Mouse (Mus musculus): ENCODE results near the gene Pola1. TPM values are rescaled to one million over a fixed set of nuclear protein-coding genes. Genes with fewer than 3 reads are reported as not detected.

Pola1 gene
- polyA plus RNA-seq, 1 experiment from 2014 or later = 5.3 TPM

DNA sequence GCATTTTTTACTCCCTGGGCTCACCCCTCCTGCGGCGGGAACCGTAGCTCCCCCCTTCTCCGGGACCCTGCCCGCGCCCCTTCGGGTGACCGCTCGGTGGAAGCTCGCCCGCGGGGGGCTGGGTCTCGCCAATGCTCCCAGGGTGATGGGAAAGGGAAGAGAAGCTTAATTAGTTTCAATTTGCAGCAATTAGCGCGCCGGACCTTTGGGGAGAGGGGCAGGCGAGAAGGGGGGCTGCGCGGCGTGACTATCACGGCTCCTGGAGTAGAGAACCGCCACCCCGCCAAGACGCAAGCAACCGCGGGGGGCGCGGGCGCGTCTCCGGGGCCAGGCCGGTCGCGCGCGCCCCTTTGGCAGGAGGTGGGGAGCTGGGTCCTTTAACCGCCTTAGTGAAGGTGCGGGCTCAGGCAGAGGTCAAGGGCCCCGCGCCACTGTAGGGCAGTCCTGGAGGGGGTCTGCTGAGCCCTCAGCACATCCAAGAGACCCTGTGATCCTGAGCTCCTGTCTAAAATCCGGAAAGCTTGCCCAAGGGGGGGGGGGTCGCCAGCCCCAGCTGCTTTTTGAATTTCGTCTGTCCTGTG is 332.8 kb downstream of the Pola1 start:
- H3K4me2 ChIP-seq (ENCODE audit: low read depth, low read length) = peak overlapping the region; percentile 68
- H3K4me3 ChIP-seq (ENCODE audit: low read depth, low read length) = peak overlapping the region; percentile 39
- 16% methylated on average over 42 of the region's 43 CpGs for WGBS (ENCODE audit: insufficient replicate concordance)
- no peaks in the 10 kb centered on the region for H3K4me1 ChIP-seq (ENCODE audit: insufficient read depth)
- TF ChIP-seq CTCF (IDR thresholded peaks at IDR 0.05; ENCODE audit: low read depth) (no peak), EP300 (IDR thresholded peaks at IDR 0.05; ENCODE audit: low read depth) (no peak)
- H3K9ac ChIP-seq (replicated peaks) = no peak overlapping the region
- DNase-seq (no peak), ATAC-seq (no peak)
- no peaks in the 10 kb centered on the region for H3K9me3 ChIP-seq (ENCODE audit: low read length)
- no peaks in the 10 kb centered on the region for H3K36me3 ChIP-seq (replicated peaks; ENCODE audit: insufficient read depth, low read length)
- H3K27me3 ChIP-seq (ENCODE audit: insufficient read depth, low read length) = peaks cover 71% of the 10 kb centered on the region
- H3K27ac ChIP-seq (ENCODE audit: low read depth) = no peak overlapping the region

DNA sequence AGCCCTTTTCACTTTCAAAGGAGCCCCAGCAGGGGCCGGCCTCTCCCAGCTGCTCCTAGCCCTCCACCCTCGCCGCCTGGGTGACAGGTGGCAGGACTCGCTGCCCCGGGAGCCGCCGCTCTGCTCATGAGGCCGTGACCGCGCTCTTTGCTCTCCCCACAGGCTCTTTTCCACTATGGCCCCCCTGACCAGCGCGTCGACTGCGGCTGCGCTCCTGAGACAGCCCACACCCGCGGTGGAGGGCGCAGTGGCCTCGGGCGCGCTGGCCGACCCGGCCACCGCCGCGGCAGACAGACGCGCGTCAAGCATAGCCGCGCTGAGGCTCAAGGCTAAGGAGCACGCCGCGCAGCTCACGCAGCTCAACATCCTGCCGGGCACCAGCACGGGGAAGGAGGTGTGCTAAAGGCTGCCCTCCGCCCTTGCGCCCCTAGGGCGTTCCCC is 334.9 kb downstream of the Pola1 start:
- TF ChIP-seq EP300 (IDR thresholded peaks at IDR 0.05; ENCODE audit: low read depth) (no peak), CTCF (IDR thresholded peaks at IDR 0.05; ENCODE audit: low read depth) (no peak)
- H3K4me2 ChIP-seq (ENCODE audit: low read depth, low read length) = peak overlapping the region; percentile 53
- WGBS (ENCODE audit: insufficient replicate concordance) = 25% methylated on average over 30 of the region's 40 CpGs
- ATAC-seq (no peak), DNase-seq (no peak)
- no peaks in the 10 kb centered on the region for H3K36me3 ChIP-seq (replicated peaks; ENCODE audit: insufficient read depth, low read length)
- H3K27ac ChIP-seq (ENCODE audit: low read depth) = no peak overlapping the region
- no peak overlapping the region for H3K9ac ChIP-seq (replicated peaks)
- peaks cover 90% of the 10 kb centered on the region for H3K27me3 ChIP-seq (ENCODE audit: insufficient read depth, low read length)
- peak overlapping the region; percentile 32 for H3K4me3 ChIP-seq (ENCODE audit: low read depth, low read length)
- H3K4me1 ChIP-seq (ENCODE audit: insufficient read depth) = no peaks in the 10 kb centered on the region
- H3K9me3 ChIP-seq (ENCODE audit: low read length) = no peaks in the 10 kb centered on the region

DNA sequence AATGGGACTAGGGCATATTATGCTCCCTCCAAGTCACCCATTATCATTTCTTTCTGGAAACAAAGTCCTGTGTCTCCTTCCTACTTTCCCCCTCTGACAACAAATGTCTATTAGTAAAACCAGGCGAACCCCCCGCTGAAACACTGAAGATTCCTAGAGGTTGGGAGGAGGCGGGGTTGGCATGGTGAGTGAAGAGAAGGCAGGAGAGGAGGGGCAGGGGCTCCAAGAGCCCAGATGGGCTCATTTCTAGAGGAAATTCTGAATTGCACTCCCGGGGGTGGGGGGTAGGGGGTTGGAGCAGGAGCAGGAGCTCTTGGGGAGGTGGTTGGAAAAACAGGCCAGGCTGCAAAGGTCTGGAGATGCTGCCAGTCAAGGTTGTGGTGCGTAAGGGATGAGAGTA is 336.1 kb downstream of the Pola1 start:
- Histone ChIP-seq H3K4me3 (ENCODE audit: low read depth, low read length) (no peak overlapping the region), H3K4me2 (ENCODE audit: low read depth, low read length) (no peak overlapping the region), H3K4me1 (ENCODE audit: insufficient read depth) (no peaks in the 10 kb centered on the region), H3K36me3 (replicated peaks; ENCODE audit: insufficient read depth, low read length) (no peaks in the 10 kb centered on the region), H3K9ac (replicated peaks) (no peak overlapping the region), H3K27ac (ENCODE audit: low read depth) (no peak overlapping the region), H3K9me3 (ENCODE audit: low read length) (no peaks in the 10 kb centered on the region), H3K27me3 (ENCODE audit: insufficient read depth, low read length) (peaks cover 94% of the 10 kb centered on the region)
- WGBS (ENCODE audit: insufficient replicate concordance) = 19% methylated on average over 5 of the region's 5 CpGs
- ATAC-seq (no peak), DNase-seq (no peak)
- TF ChIP-seq EP300 (IDR thresholded peaks at IDR 0.05; ENCODE audit: low read depth) (no peak), CTCF (IDR thresholded peaks at IDR 0.05; ENCODE audit: low read depth) (no peak)

DNA sequence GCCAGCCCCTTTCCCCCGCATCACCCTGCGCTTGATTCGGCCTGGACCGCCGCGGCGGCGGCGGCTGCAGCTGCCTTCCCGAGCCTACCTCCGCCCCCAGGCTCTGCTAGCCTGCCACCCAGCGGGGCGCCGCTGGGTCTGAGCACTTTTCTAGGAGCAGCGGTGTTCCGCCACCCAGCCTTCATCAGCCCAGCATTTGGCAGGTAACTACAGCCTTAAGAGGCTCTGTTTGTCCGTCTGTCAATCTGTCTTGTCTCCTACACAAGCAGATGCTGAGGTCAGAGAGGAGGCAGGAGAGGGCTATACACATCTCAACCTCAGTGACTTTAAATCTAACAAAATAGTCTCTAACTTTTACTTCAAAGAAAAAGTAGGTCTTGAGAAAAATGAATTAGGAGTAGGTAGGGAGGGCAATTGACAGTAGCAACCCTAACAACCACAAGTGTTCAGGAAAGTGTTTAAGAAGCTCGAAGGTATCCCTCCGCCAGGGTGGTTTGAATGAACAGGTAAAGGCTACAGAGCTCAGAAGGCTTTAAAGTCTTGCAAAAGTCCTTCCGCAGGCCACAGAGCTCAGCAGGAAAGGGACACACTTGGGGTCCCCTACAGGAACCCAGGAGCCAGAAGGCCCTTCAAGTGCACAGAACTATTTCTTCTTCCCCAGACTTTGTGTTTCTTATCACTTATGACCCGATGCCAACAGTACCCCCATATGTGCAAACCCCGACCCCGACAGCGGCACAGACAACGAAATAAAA is 337.0 kb downstream of the Pola1 start:
- no peak for TF ChIP-seq EP300 (IDR thresholded peaks at IDR 0.05; ENCODE audit: low read depth)
- TF ChIP-seq CTCF (IDR thresholded peaks at IDR 0.05; ENCODE audit: low read depth) = no peak
- Histone ChIP-seq H3K4me3 (ENCODE audit: low read depth, low read length) (no peak overlapping the region), H3K36me3 (replicated peaks; ENCODE audit: insufficient read depth, low read length) (no peaks in the 10 kb centered on the region), H3K27ac (ENCODE audit: low read depth) (no peak overlapping the region), H3K27me3 (ENCODE audit: insufficient read depth, low read length) (peaks cover 95% of the 10 kb centered on the region), H3K9me3 (ENCODE audit: low read length) (no peaks in the 10 kb centered on the region), H3K4me2 (ENCODE audit: low read depth, low read length) (no peak overlapping the region), H3K4me1 (ENCODE audit: insufficient read depth) (no peaks in the 10 kb centered on the region), H3K9ac (replicated peaks) (no peak overlapping the region)
- no peak for DNase-seq
- WGBS (ENCODE audit: insufficient replicate concordance) = 11% methylated on average over 24 of the region's 25 CpGs
- no peak for ATAC-seq

DNA sequence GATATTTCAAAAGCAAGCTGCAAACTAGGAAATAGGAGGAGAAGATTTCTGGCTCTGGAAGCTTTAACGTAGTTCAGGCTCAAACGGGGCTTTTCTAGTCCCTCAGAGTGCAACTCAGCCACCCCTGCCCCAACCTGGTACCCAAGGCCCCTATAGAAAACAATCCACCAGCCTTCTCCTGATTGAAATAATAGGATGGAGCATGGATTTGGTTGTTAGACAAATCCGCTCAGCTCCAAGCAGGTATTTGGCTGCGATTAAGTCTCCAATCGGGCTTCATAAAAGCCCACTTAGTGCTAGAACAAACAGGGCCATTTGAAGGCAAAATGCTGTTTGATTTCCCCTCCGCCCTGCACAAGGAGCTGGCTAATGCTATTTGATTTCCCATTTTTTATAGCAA is 339.9 kb downstream of the Pola1 start:
- Histone ChIP-seq H3K4me3 (ENCODE audit: low read depth, low read length) (no peak overlapping the region), H3K36me3 (replicated peaks; ENCODE audit: insufficient read depth, low read length) (no peaks in the 10 kb centered on the region), H3K4me1 (ENCODE audit: insufficient read depth) (no peaks in the 10 kb centered on the region), H3K27ac (ENCODE audit: low read depth) (no peak overlapping the region), H3K9me3 (ENCODE audit: low read length) (no peaks in the 10 kb centered on the region), H3K9ac (replicated peaks) (no peak overlapping the region), H3K27me3 (ENCODE audit: insufficient read depth, low read length) (peaks cover 92% of the 10 kb centered on the region), H3K4me2 (ENCODE audit: low read depth, low read length) (no peak overlapping the region)
- DNase-seq = no peak
- WGBS (ENCODE audit: insufficient replicate concordance) = 21% methylated on average over 6 of the region's 6 CpGs
- no peak for TF ChIP-seq CTCF (IDR thresholded peaks at IDR 0.05; ENCODE audit: low read depth)
- TF ChIP-seq EP300 (IDR thresholded peaks at IDR 0.05; ENCODE audit: low read depth) = no peak
- ATAC-seq = no peak

DNA sequence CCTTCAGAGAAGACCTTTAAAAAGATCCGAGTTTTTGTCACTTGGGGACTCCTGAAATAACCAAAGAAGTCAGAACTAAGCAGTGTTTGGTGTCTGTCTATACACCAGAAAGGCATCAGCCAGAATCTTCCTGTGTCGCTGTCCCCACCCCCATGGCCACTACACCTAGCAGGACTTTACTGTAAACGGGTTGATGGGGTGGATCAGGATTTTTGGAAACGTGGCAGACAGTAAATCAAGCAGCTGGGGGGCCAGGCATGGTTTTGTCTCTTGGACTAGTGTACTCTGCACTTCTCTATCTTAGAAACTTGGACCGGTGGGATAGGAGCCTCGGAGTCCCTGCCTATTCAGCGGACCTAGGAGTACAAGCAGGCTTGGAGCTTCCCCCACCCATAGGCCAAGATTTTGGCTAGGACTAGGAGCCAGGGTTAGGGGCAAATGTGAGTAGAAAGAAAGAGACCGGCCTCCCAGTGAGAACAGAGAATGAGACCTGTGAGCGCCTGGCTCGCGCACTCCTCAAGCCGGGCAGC is 342.0 kb downstream of the Pola1 start:
- Histone ChIP-seq H3K27me3 (ENCODE audit: insufficient read depth, low read length) (peaks cover 93% of the 10 kb centered on the region), H3K9ac (replicated peaks) (no peak overlapping the region), H3K27ac (ENCODE audit: low read depth) (no peak overlapping the region), H3K4me3 (ENCODE audit: low read depth, low read length) (no peak overlapping the region), H3K9me3 (ENCODE audit: low read length) (peaks cover 4% of the 10 kb centered on the region; the same call in 1 of the 2 replicates), H3K4me1 (ENCODE audit: insufficient read depth) (no peaks in the 10 kb centered on the region), H3K36me3 (replicated peaks; ENCODE audit: insufficient read depth, low read length) (no peaks in the 10 kb centered on the region), H3K4me2 (ENCODE audit: low read depth, low read length) (no peak overlapping the region)
- ATAC-seq = no peak
- TF ChIP-seq EP300 (IDR thresholded peaks at IDR 0.05; ENCODE audit: low read depth) (no peak), CTCF (IDR thresholded peaks at IDR 0.05; ENCODE audit: low read depth) (no peak)
- DNase-seq = no peak
- 11% methylated on average over 12 of the region's 12 CpGs for WGBS (ENCODE audit: insufficient replicate concordance)

All from liver, postnatal 0 days (tissue).